Mouse (Mus musculus) ES-E14 (cell line): Measurements from ENCODE around the gene Disp1.

ENCODE experiments used
- CHD2 ChIP-seq: IDR thresholded peaks from 2 replicates; pipeline ENCODE4 v1.6.1; 2014; ENCODE audit warnings: mild to moderate bottlenecking, low read depth, low read length, inconsistent platforms
- MAFK ChIP-seq: IDR thresholded peaks from 2 replicates; pipeline ENCODE4 v1.6.1; 2014; ENCODE audit warnings: mild to moderate bottlenecking, low read depth, low read length, inconsistent platforms; ENCODE audit not compliant: insufficient read depth
- ZNF384 ChIP-seq: IDR thresholded peaks from 2 replicates; pipeline ENCODE4 v1.6.1; 2012; ENCODE audit warnings: low read depth, low read length, inconsistent platforms

DNA sequence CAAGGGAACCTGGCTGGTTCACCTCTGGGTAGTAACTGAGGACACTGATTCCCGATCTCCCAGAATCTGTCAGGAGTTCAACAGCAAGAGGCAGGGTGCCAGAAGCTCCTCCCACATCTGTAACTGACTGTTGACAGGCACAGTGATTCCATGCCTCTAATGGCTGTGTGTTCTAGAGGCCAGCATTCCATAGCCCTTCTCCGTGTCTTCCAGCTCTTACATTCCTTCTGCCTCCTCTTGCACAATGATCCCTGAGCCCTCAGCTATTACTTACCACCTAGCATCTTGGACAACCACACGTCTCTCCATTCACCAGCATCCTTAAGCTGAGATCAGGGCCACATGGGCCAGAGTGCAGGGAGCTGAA is 165.1 kb downstream of the Disp1 start:
- TF ChIP-seq ZNF384 (no peak), CHD2 (no peak), MAFK (no peak)
